Mouse (Mus musculus) layer of hippocampus, adult 2 months (tissue): Measurements from ENCODE around the gene Ndfip2. TPM values are rescaled to one million over a fixed set of nuclear protein-coding genes. Genes with fewer than 3 reads are reported as not detected.

Experiments
- DNase-seq, 2 experiments: peaks; one replicate each; pipeline ENCODE4 v3.0.0; 2022; ENCODE audit warnings: low spot score in 2 of 2
- H3K27ac ChIP-seq: fragments of 200-600 bp; 2 replicates; pipeline ENCODE4 v1.8.1; 2022
- H3K4me3 ChIP-seq: fragments of 200-600 bp; 2 replicates; pipeline ENCODE4 v1.8.1; 2022; ENCODE audit warnings: mild to moderate bottlenecking
- CTCF ChIP-seq: fragments of 200-600 bp; conservative IDR thresholded peaks from 2 replicates; pipeline ENCODE4 v1.8.1; 2022; ENCODE audit warnings: antibody characterized with exemption, mild to moderate bottlenecking, moderate library complexity
- long read RNA-seq, 2 experiments: library from polyadenylated mRNA; stranded (forward); transcript quantifications; one replicate each; pipeline ENCODE4 v2.0.0; 2021; ENCODE audit warnings: borderline mapping rate in 2 of 2
- total RNA-seq, 2 experiments: library from RNA; stranded (reverse); gene quantifications; 2 replicates each; pipeline ENCODE4 v1.2.3; 2021

Gene Ndfip2
- 10 to 100 TPM; 80.1 to 82.4 TPM for total RNA-seq
- long read RNA-seq, experiment 1, transcript Ndfip2-202 (8 exons, 1,695 nt) = minor isoform, 27 of 140 reads
- long read RNA-seq, experiment 1, transcript Ndfip2-206 (8 exons, 2,532 nt) = major isoform, 103 of 140 reads
- long read RNA-seq, experiment 1, partial matches to known transcripts = 1 of 140 reads
- long read RNA-seq, experiment 1, other reads (novel, unspliced or antisense) = 9 of 140 reads
- long read RNA-seq, experiment 2, transcript Ndfip2-206 (8 exons, 2,532 nt) = major isoform, 177 of 233 reads
- long read RNA-seq, experiment 2, transcript Ndfip2-202 (8 exons, 1,695 nt) = minor isoform, 44 of 233 reads
- long read RNA-seq, experiment 2, partial matches to known transcripts = 0 of 233 reads
- long read RNA-seq, experiment 2, other reads (novel, unspliced or antisense) = 11 of 233 reads

GRCm38 (mm10) chr14:105258379-105259034, at the start of gene Ndfip2:
TSS of gene Ndfip2 (plus strand) at chr14:105258573.
- Histone ChIP-seq H3K27ac (peak within 1 kb of the TSS; percentile 93), H3K4me3 (peak within 1 kb of the TSS; percentile 89)
- TF ChIP-seq CTCF = peak; percentile 26; the same call in 1 of the 2 replicates
- DNase-seq = peak; percentile 88 to 91

GRCm38 (mm10) chr14:105219525-105220376, 38.6 kb upstream of the Ndfip2 start:
- DNase-seq = peak; percentile 17 to 34
- no peak for TF ChIP-seq CTCF

DNA sequence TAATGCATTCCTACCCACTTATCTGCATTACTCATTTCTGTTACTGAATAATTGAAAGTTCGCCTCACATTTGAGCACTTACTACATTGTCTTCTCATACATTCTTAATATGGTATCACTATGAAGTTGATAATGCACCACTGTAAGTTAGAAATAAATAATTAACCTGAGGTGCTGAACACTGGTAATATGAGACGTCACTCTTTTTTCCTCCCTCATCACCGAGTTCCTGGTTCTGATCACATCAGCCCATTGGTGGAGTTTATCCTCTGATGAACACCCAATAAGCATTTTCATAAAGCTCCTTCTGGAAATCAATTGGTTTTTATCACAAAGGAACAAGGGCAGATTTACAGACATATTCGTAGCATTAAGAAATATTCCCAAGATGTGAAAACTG, 36.1 kb upstream of the Ndfip2 start:
- no peak for DNase-seq
- Histone ChIP-seq H3K4me3 (no peak overlapping the region), H3K27ac (no peak overlapping the region)
- no peak for TF ChIP-seq CTCF

More at GRCm38 (mm10) chr14:105219525-105220376, 38.6 kb upstream of the Ndfip2 start:
- H3K4me3 ChIP-seq = no peak overlapping the region
- H3K27ac ChIP-seq = no peak overlapping the region

- peak; percentile 44 for TF ChIP-seq CTCF
- DNase-seq = no peak
- H3K27ac ChIP-seq = no peak overlapping the region
These were observed 32.6 kb upstream of the Ndfip2 start for GRCm38 (mm10) chr14:105225790-105226189.

DNA sequence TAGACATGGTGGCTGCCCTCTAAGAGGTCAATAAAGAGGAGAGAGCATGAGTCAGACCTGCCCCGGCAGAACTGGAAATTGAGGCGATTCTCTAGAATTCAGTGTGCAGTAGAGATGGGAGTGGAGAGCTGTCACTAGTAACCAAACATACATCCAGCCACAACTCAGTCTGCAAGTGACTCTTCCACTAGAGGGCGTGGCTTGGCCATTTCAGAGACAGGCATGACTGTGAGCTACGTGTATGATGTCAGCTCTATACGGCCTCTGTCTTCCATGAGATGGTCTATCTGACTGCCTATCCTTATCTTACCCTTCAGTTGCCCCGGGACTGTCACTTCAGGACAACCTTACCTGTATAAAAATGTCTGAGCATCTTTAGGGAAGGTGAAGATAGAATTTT, 26.0 kb upstream of the Ndfip2 start:
- no peak overlapping the region for H3K27ac ChIP-seq
- no peak overlapping the region for H3K4me3 ChIP-seq
- TF ChIP-seq CTCF = peak; percentile 73
- DNase-seq = peak in 1 of 2 experiments; percentile 26

More at GRCm38 (mm10) chr14:105225790-105226189, 32.6 kb upstream of the Ndfip2 start:
- no peak overlapping the region for H3K4me3 ChIP-seq

- Histone ChIP-seq H3K4me3 (no peak overlapping the region), H3K27ac (no peak overlapping the region)
- TF ChIP-seq CTCF = no peak
- DNase-seq = no peak
These were observed 21.8 kb upstream of the Ndfip2 start for GRCm38 (mm10) chr14:105236596-105236995.

DNA sequence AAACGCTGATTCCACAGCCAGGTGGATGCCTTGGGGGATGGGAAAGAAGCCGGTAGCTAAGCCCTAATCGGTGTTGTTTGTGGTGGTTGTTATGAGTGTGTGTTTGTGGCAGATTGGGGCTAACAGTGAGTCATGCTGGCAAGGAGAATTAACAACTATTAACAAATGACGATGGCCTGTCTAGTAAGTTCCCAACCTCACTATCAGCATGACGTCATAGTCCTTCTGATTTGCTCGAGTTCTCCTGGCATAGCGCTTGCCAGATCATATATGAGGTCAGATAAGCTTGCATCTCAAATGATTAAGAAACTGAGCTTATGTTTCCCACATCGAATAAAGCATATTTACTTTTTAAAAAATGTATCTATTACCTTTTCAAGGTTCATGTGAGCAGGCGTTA, 20.6 kb upstream of the Ndfip2 start:
- H3K4me3 ChIP-seq = no peak overlapping the region
- H3K27ac ChIP-seq = no peak overlapping the region
- no peak for TF ChIP-seq CTCF
- DNase-seq = no peak

- DNase-seq = no peak
- no peak overlapping the region for H3K4me3 ChIP-seq
- no peak for TF ChIP-seq CTCF
- H3K27ac ChIP-seq = no peak overlapping the region
These were observed 19.8 kb upstream of the Ndfip2 start for GRCm38 (mm10) chr14:105238450-105239038.

GRCm38 (mm10) chr14:105240120-105240519, 18.3 kb upstream of the Ndfip2 start:
- DNase-seq = no peak
- H3K27ac ChIP-seq = no peak overlapping the region
- TF ChIP-seq CTCF = no peak
- H3K4me3 ChIP-seq = no peak overlapping the region

DNA sequence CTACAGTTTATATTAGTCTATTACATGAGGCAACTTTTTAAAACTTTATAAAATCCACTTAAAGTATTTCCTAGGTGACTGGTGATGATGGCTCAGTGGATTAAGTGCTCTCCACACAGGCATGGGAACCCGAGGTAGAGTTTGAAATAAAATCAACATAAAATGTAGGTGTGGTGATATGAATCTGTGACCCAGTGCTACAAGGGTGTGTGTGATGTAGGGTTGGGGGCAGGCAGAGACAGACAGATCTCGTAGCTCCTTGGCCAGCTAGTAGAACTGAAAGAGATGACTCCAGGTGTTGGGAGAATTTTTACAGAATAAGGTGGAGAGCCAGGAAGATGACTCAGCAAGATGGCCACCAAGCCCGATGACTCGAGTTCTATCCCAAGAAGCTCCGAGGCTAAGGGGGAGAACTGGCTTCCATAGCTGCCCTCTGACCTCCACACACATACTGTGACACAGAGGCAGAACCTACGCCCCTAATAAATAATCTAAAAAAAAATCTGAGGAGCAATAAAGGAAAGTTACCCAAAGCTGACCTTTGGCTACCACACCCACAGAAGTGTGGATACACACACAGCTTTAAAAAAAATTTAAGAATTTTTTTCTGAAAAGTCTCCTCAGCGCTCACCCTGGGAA, 14.4 kb upstream of the Ndfip2 start:
- DNase-seq = no peak
- TF ChIP-seq CTCF = no peak

DNA sequence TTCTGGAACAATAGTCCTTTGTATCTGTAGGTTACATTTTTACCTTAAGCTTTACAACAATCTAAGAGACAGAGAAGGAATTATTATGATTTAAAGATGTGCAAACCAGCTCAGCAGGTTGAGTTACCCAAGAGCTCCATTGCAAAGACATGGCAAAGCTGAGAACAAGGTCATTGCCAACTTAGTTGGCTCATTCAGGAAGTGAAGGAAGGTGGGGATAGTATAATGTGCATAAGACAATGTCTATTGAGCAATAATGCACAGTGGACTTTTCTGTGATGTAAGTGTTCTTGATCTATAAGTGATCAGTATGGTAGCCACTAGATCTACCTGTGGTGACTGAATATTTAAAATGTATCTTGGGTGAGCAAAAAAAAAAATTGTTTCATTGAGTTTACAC, 7.3 kb upstream of the Ndfip2 start:
- no peak overlapping the region for H3K27ac ChIP-seq
- TF ChIP-seq CTCF = no peak
- no peak for DNase-seq
- no peak overlapping the region for H3K4me3 ChIP-seq

More for the DNA sequence above, 14.4 kb upstream of the Ndfip2 start:
- Histone ChIP-seq H3K4me3 (no peak overlapping the region), H3K27ac (no peak overlapping the region)

- TF ChIP-seq CTCF = no peak
- no peak for DNase-seq
- H3K27ac ChIP-seq = no peak overlapping the region
- no peak overlapping the region for H3K4me3 ChIP-seq
These were observed 5.1 kb upstream of the Ndfip2 start for GRCm38 (mm10) chr14:105253304-105253703.
